Mouse (Mus musculus) lung, embryonic 14.5 days (tissue): ENCODE results near the gene Ttc16. TPM values are rescaled to one million over a fixed set of nuclear protein-coding genes. Genes with fewer than 3 reads are reported as not detected.

Source experiments
- ATAC-seq: fragments of 200-750 bp; cut with Nextera tagmentation; 2 replicates; pipeline ENCODE4 v1.8.0; 2017; ENCODE audit warnings: mild to moderate bottlenecking, moderate TSS enrichment, moderate library complexity; ENCODE audit not compliant: insufficient read depth
- DNase-seq: peaks from one replicate; pipeline ENCODE4 v3.0.0-alpha.2; 2015
- H3K27ac ChIP-seq: fragments of 300-500 bp; sonication (generic); 2 replicates; pipeline ENCODE4 v1.5.1; 2014; ENCODE audit warnings: low read depth, mild to moderate bottlenecking, moderate library complexity
- H3K27me3 ChIP-seq: fragments of 300-500 bp; sonication (generic); 2 replicates; pipeline ENCODE4 v1.6.1; 2014; ENCODE audit warnings: low read length, control low read depth; ENCODE audit not compliant: insufficient read depth
- H3K36me3 ChIP-seq: fragments of 300-500 bp; sonication (generic); 2 replicates; pipeline ENCODE4 v1.6.1; 2014; ENCODE audit warnings: control low read depth; ENCODE audit not compliant: insufficient read depth
- H3K4me1 ChIP-seq: fragments of 300-500 bp; sonication (generic); 2 replicates; pipeline ENCODE4 v1.6.1; 2014; ENCODE audit warnings: antibody characterized with exemption, control low read depth; ENCODE audit not compliant: insufficient read depth
- H3K4me2 ChIP-seq: fragments of 300-500 bp; sonication (generic); 2 replicates; pipeline ENCODE4 v1.6.1; 2014; ENCODE audit warnings: mild to moderate bottlenecking
- H3K4me3 ChIP-seq: fragments of 300-500 bp; sonication (generic); 2 replicates; pipeline ENCODE4 v1.5.1; 2014; ENCODE audit warnings: low read depth, low read length
- H3K9ac ChIP-seq: fragments of 300-500 bp; sonication (generic); 2 replicates; pipeline ENCODE4 v1.6.1; 2014
- H3K9me3 ChIP-seq: fragments of 300-500 bp; sonication (generic); 2 replicates; pipeline ENCODE4 v1.6.1; 2016; ENCODE audit warnings: low read depth, low read length, control low read depth
- CTCF ChIP-seq: IDR thresholded peaks from 2 replicates; pipeline ENCODE4 v1.5.1; 2016; ENCODE audit warnings: antibody characterized with exemption, low read depth
- WGBS: fragments of 180-500 bp; shearing (Covaris S2); extraction: QIAGEN DNeasy Blood & Tissue Kit; methylation state at CpG from one replicate; pipeline ENCODE4 v1.1.7; 2014; 5-methylcytosine and 5-hydroxymethylcytosine counted together
- polyA plus RNA-seq: library from polyadenylated mRNA; unstranded; fragments of >200 nt; fragmentation: Nextera tagmentation; extraction: Ambion mirVana; gene quantifications from 2 replicates; pipeline ENCODE4 v1.2.1, GENCODE M21; 2014

Gene Ttc16
- polyA plus RNA-seq, 1 experiment from 2014 or later = 0.33 TPM

GRCm38 (mm10) chr2:32769327-32770085, 5.9 kb downstream of the Ttc16 start:
- Histone ChIP-seq H3K4me2 (no peak overlapping the region), H3K27ac (no peak overlapping the region), H3K36me3 (no peaks in the 10 kb centered on the region), H3K4me1 (no peaks in the 10 kb centered on the region), H3K4me3 (no peak overlapping the region), H3K9ac (no peak overlapping the region), H3K27me3 (no peaks in the 10 kb centered on the region), H3K9me3 (no peaks in the 10 kb centered on the region)
- DNase-seq = no peak
- TF ChIP-seq CTCF = no peak
- 76% methylated on average over 5 of the region's 5 CpGs for WGBS
- no peak for ATAC-seq

GRCm38 (mm10) chr2:32768661-32769285, 6.7 kb downstream of the Ttc16 start:
- Histone ChIP-seq H3K36me3 (no peaks in the 10 kb centered on the region), H3K4me3 (no peak overlapping the region), H3K4me2 (no peak overlapping the region), H3K27me3 (no peaks in the 10 kb centered on the region), H3K9ac (no peak overlapping the region), H3K27ac (no peak overlapping the region), H3K4me1 (no peaks in the 10 kb centered on the region), H3K9me3 (no peaks in the 10 kb centered on the region)
- peak; percentile 63 for DNase-seq
- no peak for TF ChIP-seq CTCF
- 46% methylated on average over 19 of the region's 19 CpGs for WGBS
- no peak for ATAC-seq

- Histone ChIP-seq H3K9ac (no peak overlapping the region), H3K4me1 (no peaks in the 10 kb centered on the region), H3K4me2 (no peak overlapping the region), H3K27me3 (no peaks in the 10 kb centered on the region), H3K36me3 (peaks cover 10% of the 10 kb centered on the region; the same call in 1 of the 2 replicates), H3K9me3 (no peaks in the 10 kb centered on the region), H3K4me3 (no peak overlapping the region), H3K27ac (no peak overlapping the region)
- ATAC-seq (no peak), DNase-seq (no peak)
- TF ChIP-seq CTCF = no peak
- 68% methylated on average over 12 of the region's 12 CpGs for WGBS
Measured at GRCm38 (mm10) chr2:32767241-32767640, 8.2 kb downstream of the Ttc16 start.

GRCm38 (mm10) chr2:32763353-32763752, 12.1 kb downstream of the Ttc16 start:
- Histone ChIP-seq H3K9ac (no peak overlapping the region), H3K4me2 (no peak overlapping the region), H3K4me1 (no peaks in the 10 kb centered on the region), H3K4me3 (no peak overlapping the region), H3K27me3 (no peaks in the 10 kb centered on the region), H3K9me3 (no peaks in the 10 kb centered on the region), H3K36me3 (peaks cover 30% of the 10 kb centered on the region), H3K27ac (no peak overlapping the region)
- 74% methylated on average over 3 of the region's 3 CpGs for WGBS
- no peak for DNase-seq
- peak; percentile 55 for TF ChIP-seq CTCF
- ATAC-seq = no peak

GRCm38 (mm10) chr2:32761859-32762258, 13.6 kb downstream of the Ttc16 start:
- H3K4me3 ChIP-seq = no peak overlapping the region
- H3K36me3 ChIP-seq = peaks cover 30% of the 10 kb centered on the region
- no peaks in the 10 kb centered on the region for H3K4me1 ChIP-seq
- ATAC-seq (no peak), DNase-seq (no peak)
- H3K9ac ChIP-seq = no peak overlapping the region
- no peaks in the 10 kb centered on the region for H3K27me3 ChIP-seq
- 82% methylated on average over 4 of the region's 4 CpGs for WGBS
- no peaks in the 10 kb centered on the region for H3K9me3 ChIP-seq
- TF ChIP-seq CTCF = no peak
- no peak overlapping the region for H3K27ac ChIP-seq
- no peak overlapping the region for H3K4me2 ChIP-seq

- Histone ChIP-seq H3K4me2 (no peak overlapping the region), H3K9me3 (no peaks in the 10 kb centered on the region), H3K36me3 (peaks cover 30% of the 10 kb centered on the region), H3K4me1 (no peaks in the 10 kb centered on the region), H3K27ac (no peak overlapping the region), H3K9ac (no peak overlapping the region), H3K27me3 (no peaks in the 10 kb centered on the region), H3K4me3 (no peak overlapping the region)
- no peak for TF ChIP-seq CTCF
- DNase-seq = no peak
- 84% methylated on average over 14 of the region's 14 CpGs for WGBS
- no peak for ATAC-seq
Measured at GRCm38 (mm10) chr2:32761361-32761760, 14.1 kb downstream of the Ttc16 start.

GRCm38 (mm10) chr2:32759001-32759400, 16.4 kb downstream of the Ttc16 start:
- Histone ChIP-seq H3K9me3 (no peaks in the 10 kb centered on the region), H3K27ac (no peak overlapping the region), H3K4me2 (no peak overlapping the region), H3K27me3 (no peaks in the 10 kb centered on the region), H3K9ac (no peak overlapping the region), H3K36me3 (peaks cover 43% of the 10 kb centered on the region), H3K4me1 (no peaks in the 10 kb centered on the region), H3K4me3 (no peak overlapping the region)
- ATAC-seq = no peak
- DNase-seq = no peak
- WGBS = 87% methylated on average over 2 of the region's 2 CpGs
- no peak for TF ChIP-seq CTCF
